Mouse (Mus musculus) left cerebral cortex, adult 9 months (tissue): ENCODE measurements around the gene Adamts7.

Experiments
- DNase-seq, 2 experiments: peaks; one replicate each; pipeline ENCODE4 v3.0.0; 2022; ENCODE audit warnings: low spot score in 2 of 2

The Adamts7 gene

DNA sequence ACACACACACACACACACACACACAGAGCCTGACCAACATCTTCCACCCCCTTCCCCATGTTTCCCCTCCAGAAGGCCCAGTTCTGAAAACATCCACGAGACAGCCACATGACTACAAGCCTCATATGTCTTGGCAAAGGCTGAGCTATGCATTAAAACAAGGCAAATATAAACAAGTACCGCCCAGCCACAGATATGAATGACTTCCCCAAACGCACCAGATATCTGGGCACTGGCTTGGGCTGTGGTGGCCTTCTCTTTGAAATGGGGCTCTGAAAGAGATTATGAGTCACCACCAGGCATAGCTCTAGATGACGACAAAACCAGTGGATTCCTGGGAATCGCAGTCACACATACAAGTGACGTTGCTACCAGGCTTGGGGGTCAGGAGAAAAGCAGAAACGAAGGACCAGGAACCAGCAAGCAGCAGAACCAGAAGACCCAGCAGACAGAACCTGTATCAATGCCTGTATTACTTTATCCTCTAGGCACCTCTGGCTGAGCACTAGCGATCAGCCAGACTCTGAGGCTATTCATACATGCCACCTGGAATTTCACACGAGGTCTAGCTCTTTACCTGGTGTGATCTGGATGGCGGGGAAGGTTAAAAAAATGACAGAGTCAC lies 72.5 kb downstream of the Adamts7 start:
- DNase-seq, result no peak

DNA sequence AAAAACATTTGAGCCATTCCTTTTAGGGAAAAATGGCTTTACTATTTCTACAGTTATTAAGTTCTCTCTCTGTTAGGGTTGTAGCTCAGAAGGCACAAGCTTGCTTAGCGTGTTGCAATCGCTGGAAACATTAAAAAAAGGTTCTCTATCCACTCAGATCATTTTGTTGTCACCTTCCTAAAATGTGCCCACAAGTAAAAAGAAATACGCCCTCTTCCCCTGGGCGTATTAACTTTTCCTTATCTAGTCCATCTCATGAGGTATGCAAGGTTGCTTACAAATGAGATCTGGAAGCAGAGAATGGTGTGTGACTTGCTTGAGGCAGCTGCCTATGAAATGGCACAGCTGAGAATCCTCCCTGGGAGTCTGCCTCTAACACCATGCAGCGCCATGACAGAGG lies 73.9 kb downstream of the Adamts7 start:
- DNase-seq, result no peak

DNA sequence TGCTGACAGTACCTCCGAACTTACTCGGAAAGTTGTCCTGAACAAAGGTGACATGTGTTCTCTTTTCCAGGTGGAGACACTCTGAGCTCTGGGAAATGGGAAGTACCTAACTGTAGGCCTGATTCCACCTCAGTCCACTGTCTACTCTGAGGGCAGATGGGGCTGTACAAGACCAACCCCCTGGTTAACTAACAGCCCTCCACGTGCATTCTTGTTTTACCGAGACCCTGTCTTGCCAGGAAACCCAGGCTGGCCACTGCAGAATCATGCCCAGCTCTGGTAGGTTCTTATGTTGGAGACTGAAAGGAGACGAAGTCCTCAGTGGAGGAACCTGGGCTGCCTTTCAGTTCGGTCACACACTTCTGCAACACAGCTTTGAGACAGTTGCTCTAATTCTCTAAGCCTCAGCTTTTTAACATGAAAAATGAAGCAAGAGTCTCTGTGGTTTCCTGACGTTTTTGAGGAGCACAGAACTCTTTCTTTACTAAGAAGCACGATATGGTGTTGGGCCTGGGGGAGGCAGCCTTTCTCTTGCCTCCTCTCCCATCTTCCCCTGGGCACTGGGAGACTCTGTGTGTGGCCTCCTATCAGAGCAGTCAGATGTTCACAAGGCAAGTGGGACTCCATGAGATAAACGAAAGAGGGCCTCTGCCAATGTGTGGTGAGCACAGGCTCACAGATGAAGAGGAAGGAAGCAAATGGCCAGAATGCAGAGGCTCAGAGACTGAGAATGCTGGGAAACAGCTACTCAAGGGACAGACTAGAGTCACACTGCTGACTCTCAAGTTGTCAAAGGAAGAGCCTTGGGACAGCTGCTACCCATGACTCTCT lies 74.6 kb downstream of the Adamts7 start:
- no peak for DNase-seq

DNA sequence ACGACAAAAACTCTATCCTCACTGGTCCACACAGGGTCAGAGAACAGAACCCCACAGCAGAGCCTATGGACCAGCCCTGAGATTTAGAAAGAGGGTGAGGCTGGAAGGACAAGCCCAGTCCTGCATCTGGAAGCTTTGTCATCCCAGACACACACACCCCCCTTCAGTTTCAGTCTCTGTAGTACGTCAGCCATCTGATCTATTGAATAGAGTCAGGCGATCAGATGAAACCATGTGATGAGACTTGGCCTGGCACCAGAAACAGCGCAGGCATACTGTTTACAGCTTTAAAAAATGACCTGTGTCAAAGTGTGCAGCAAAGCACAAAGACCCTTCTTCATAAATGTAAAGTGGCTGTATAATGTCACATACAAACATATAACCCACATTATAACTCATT lies 77.7 kb downstream of the Adamts7 start:
- no peak for DNase-seq

DNA sequence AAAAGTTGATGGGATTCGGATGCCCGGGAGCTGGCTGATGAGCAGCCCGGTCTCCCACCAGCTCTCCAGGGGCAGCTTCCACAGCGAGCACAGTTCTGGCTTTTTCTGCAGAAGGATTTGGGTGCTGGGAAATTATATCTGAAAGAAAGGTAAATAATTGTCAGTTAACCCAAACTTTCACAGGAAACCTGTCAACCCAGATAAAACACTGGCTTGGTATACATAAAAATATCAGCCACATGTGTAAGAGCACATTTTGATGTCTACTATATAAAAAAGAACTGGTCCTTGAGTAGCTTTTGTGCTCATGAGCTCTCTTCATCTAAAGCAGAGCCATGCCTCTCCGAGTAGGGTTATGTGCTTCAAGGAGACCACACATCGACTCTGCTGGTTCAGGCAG lies 78.2 kb downstream of the Adamts7 start:
- no peak for DNase-seq

DNA sequence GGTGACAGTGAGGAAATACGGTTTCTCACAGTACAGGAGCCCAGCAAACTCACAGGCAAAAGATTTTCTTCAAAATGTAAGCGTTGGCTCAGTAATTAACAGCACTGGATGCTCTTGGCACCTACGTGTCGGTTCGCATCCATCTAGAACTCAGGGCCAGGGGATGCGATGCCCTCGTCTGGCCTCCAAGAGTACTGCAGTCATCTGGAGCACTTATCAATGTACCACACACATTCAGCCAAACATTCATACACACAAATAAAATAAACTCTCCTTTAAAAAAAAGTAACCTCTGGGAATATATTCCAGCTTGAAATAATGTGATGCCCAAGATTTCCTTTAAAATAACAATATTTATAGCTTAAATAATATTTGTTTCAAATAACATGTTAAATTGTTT lies 78.7 kb downstream of the Adamts7 start:
- DNase-seq, result no peak

DNA sequence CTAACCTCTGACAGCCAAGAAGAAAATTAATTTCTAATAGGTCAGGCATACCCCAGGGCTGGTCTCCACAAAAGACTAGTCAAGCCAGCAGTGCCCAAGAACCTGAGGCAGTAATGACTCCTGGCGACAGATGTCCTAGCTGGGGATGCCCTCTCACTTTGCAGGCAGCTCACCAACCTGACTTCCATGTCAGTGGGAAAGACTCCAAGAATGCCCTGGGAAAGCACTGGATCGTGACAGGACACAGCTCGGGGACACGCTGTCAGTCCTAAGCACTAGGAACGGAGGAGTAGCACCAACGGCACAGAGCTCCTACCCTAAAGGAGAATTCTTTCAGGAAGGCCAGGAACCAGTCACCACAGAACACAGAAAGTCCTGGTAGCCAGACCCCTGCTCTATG lies 79.4 kb downstream of the Adamts7 start:
- DNase-seq, result no peak

DNA sequence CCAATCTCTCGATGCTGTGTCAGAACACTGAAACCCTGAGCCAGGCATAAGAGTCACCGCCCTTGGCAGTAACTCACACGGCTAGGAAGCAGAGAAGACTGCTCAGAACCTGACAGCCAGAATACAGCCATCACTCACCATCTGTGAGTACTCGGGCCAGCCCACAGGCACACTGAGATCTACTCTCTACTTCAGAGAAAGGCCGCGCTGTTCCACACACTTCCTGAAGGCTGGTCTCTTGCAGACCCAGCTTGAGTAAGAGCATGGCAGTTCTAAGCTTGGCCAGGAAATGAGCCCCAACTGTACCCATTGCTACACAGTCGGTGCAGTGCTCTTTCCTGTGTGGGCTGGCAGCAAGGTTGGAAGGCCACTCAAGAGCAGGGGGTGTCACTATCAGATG lies 80.0 kb downstream of the Adamts7 start:
- DNase-seq, result no peak

DNA sequence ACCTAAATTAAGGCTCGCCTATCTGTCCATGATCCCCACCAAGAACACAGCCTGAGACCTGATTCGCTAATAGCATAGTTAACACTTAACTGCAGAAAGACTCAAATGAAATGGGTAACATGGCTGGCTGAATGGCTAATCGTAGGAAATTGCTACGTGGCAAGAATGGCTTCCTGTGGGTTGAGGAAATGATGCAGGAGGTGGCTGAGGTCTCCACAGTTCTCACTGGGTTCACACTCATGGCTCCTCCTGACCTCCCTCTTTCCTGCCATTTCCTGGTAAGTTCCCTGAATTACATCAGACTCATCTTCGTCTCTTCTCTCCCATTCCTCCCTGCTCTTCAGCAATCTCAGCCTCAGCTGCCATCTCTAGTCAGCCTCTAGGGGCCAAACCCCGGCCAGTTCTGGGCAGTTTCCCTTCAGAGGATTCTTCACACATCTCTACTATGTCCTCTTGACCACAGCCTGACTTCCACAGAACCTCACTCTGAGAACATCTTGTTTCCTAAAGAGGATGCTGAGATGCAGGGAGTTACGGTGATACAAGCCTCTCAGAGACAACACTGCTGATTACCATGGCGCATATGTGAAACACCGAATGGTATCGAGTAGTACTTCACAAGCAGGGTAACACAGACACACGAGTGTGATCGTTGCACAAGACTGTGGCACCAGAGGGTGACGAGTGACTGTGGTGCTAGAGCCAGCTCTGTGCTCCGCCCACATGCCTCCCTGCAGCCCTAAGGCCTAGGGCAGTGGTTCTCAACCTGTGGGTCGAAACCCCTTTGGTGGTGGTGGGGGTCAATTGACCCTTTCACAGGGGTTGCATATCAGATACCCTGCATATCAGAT lies 81.7 kb downstream of the Adamts7 start:
- DNase-seq, result no peak

DNA sequence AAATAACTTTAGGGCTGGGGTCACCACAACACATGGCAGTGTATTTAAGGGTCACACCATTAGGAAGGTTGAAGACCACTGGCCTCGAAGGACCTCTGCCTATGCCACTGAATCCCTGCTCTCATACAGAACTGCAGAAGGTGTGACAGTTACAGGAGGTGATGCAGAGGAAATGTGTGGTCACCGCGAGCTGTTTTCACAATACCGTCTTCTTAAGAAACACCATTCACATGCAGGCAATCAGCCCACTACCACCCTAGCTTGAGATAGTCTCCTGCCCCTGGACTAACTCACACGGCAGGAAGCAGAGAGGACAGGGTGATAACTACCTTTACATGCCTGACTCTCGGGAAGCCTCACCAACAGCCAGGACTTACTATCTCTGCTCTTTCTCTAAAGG lies 82.3 kb downstream of the Adamts7 start:
- no peak for DNase-seq

DNA sequence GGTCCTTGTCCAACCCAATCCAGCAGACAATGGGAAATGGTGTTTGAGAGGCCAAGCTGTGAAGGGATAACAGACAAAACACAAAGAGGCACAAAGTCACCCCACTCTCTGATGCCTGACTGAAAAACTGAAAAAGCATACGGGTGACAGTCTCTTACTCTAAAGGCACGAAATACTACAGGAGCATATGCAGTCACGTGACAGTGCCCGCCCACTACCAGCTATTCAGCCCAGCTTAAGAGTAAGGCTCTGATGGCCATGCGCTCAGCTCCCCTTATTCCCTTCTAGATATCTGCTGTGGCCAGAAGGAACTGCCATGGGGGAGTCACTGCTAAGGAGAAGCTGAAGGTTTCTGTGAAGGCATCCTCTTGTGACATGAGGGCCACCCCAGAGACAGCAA lies 82.9 kb downstream of the Adamts7 start:
- no peak for DNase-seq

DNA sequence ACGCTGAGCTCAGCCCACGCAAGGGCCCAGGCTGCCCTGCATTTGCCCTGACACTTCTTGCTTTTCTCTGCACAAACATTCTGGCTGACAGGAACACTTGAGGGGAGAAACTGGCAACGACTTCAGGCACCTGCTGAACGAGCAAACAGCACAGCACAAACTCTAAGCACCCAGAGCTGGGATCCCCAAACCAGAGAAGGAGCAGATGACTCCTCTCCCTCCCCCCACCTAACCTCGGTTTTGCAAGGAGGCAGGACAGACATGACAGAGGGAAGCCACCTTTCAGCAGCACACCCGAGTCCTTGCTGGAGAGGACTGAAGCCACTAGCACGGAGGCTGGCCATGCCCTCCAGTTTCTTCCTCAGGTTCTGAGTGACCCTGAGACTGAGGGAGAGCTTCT lies 84.4 kb downstream of the Adamts7 start:
- DNase-seq, result no peak

DNA sequence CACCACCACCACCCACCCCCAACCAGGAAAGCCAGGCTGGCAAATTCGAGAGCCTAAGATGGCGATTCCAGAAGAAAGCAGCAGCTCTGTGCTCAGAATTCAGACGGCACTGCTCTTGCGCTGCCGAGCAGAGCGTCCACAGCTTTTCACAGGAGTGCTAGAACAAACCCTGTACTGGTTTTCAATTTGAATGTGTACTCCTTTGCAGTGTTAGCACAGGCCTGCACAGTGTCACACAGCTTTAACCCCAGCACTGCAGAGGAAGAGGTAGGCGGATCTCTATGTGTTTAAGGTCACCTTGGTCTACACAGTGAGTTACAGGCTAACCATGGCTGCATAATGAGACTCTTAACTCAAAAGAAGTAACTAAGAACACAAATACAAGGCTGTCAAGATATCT lies 85.5 kb downstream of the Adamts7 start:
- no peak for DNase-seq

DNA sequence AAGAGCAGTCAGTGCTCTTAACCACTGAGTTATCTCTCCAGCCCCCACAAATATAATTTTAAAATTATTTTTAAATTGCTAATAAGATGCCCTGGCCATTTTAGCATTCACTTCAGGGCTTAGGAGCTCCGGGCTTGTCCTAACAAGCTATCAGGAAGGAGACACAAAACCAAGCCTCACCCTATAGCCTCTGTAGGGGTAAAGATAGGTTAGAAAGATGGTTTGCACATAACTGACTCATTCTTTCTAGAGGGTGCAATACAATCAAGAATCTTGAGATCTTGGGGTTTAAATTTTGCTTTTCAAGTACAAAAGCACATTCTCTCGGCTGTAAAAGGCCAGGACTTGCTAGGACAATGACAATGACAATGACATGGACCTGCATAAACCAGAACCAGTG lies 86.2 kb downstream of the Adamts7 start:
- no peak for DNase-seq

DNA sequence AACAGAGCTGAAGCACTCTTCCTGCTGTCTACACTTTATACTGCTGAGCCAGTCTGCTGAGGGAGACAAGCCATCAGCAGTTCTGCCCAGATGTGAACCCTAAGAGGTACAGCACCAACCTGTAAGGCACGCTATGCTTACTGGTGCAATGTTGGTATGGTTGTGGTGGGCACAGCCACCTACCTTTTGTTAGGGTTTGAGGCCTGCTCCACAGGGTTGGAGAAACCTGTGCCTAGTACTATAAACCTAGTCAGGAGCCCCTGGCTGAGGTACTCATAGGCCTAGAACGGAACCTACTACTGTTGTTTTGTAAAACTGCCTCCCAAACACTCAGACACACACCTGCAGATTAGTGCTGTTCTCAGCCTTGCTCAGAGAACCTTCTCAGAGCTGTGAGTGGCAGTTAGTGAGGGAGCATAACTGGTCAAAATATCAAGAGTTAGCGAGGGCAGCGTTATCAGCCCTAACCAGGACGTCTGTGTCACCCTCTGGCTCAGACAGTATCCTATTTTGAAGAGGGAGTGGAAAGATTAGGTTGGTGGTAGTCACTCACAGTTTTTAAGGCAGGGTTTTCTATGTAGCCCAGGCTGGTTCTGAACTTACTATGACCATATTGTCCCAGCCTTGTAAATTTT lies 87.4 kb downstream of the Adamts7 start:
- no peak for DNase-seq

DNA sequence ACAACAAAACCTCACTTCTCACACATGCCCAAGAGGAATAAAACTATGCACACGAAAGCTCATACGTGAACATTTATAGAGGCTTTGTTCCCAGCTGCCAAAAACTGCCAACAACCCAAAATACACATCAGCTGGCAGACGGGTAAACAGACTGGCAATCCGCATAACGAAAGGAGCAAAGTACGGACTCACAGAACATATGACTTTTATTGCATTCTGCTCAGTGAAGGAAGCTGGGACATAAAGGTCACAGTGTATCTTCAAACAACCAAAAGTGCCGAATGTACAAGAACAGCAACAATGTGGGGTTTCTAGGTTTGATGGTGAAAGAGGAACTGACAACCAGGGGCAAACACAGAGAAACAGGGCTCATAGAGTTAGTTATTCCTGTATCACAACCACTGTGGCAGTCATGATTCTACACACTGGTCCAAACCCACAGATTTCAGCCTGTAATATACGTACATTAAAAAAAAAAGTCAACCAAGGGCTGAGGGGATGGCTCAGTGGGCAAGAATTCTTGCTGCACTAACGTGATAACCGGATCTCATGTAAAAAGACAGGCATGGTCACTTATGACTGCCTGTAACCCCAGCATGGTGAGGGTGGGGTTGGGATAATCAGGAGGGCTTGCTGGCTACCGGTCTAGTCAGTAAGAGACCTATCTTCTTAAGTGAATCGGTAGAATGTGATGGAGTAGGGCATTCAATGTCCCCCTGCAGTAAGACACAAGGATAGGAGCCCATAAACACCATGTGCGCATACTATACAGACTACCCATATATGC lies 88.3 kb downstream of the Adamts7 start:
- no peak for DNase-seq

DNA sequence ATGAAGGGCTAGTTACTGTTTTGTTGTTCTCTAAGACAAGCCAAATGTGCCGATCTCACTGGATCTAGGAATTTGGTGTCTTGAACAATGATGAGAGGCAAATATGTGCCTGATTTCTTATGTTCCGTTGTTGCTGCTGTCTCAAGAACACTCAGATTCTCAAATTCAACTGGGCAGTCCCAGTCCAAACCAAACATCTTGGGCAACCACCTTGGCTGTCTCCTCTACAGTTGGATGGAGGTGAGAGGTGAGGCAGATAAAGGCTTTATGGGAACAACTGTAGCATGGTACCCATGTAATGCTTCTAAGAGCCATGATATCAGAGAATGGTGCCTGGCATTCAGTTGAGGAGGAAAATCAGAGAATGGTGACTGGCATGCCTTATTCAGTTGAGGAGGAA lies 90.3 kb downstream of the Adamts7 start:
- DNase-seq, result no peak

DNA sequence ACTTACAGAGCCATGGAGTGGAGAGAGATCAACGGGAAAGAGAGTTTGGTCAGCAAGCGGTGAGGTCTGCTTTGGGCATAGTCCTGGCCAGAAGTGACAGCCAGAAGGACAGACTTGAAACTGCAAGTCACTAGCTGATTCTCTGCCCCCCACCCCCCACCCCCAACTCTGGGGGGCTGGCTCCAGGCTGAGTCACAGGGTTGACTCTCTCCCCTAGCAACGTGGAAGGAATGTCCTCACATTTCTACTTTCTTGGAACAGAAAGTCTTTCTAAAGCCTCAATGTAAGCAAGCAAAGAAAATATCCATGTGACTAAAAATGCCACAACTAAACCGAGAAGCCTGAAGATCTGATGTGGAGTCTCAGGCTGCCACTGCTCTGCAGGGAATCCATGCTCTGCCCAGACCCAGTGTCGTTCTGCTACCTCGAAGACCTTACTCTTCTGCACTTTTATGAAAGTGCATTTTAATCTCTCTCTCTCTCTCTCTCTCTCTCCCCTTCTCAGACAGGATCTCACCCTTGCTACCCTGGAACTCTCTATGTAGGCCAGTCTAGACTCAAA lies 93.1 kb downstream of the Adamts7 start:
- DNase-seq, result no peak

DNA sequence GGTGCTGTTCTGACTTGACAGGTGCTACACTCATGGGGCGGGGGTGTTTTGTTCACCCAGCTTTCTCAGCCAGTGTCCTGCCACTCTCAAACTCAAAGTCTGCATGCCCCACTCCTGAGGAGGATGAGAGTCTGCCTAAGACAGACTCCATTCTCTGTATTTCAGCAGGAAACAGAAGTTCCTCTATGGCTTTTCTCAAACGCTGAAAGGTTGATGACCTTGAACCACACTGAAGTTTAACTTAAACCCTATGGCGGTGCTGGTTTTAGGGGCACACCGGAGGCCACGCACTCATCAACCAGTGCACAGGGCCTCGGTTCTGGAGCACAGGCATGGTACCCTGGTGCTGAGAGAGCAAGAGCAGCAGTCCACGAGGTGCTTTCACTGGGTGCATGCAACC lies 94.4 kb downstream of the Adamts7 start:
- DNase-seq, result no peak
